Mouse (Mus musculus): Measurements from ENCODE around the gene Crb2.

The Crb2 gene

DNA sequence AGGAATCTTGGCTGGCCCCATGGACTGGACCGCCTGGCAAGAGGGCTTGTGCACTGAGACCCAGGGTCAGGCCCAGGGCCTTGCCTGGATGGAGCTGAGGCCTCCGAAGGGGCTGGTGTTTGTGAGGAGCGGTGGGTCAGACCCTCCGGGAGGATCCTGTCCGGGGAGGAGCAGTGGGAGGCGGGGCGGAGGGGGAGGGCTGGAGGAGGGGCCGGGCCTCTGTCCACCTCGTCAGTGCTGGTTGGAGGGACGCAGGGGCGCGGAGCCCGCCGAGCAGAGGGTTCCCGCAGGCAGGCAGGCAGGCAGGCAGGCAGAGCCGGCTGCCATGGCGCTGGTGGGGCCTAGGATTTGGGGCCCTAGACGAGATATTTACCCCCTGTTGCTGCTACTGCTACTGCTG is at the start of gene Crb2:
TSS of gene Crb2 (plus strand) at position 234 of the 400 bp plus-strand sequence.
- DNase-seq: no peak

DNA sequence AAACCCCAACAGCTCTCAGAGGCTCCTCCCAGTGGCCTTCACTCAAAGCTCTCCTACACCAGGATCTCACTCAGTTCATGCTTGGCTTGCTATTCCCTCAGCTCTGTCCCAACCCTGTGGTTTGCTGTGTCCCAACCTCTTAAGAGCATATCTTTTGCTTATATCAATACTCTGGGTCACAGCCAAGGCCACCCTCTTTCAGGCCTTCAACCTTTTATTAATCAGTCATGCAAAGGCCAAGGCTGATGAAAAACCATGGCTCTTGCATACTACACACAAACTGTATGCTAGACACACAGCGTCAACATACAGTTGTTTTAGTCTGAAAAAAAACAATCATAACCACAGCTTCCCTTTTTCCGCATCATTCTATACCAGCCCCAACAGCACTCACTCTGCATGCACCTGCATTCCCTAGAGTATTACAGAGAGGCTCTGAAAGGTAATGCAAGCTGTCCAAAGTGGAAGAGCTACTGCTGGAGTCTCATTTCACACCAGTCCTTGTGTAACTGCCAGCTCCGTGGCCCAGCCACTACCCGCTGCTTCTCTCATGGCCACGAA is 44.7 kb upstream of the Crb2 start:
- DNase-seq: no peak

DNA sequence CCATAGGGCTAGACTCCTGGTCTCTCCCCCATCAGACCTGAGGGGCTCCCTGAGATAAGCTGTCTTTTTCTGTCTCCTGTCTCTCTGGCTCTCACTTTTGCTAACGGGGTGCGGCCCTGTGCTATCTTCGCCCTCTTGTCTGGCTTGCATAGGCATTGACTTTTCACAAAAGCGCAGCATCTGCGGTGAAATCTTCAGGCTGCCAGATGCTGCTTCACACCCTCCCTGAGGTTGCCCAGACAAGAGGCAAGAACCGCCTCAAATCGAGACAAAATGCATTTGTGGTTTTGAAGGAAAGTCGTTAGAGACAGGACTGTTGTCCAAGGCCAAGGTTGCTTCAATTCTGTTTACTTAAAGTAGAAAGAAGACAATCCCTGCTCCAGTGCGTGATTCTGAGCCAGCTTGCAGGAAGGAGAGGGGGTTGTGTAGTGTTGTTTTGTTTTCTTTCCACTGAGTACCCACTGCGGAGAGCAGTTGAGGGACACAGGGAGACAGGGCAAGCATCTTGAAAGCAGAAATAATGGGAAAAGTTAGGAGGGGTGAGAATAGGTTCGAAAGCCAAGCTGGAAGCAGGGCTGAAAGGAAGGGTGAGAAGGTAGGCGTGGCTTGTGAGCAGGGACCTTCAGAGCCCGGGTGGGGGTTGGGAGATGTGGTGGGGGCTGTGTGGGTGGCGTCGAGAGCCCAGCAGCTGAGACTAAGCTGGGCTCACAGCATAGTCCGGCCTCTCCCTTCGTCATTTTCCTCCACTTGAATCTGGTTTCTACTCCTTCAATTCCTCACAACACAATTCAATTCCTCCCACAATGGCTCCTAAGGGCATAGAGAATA is 40.9 kb upstream of the Crb2 start:
- no peak for DNase-seq

DNA sequence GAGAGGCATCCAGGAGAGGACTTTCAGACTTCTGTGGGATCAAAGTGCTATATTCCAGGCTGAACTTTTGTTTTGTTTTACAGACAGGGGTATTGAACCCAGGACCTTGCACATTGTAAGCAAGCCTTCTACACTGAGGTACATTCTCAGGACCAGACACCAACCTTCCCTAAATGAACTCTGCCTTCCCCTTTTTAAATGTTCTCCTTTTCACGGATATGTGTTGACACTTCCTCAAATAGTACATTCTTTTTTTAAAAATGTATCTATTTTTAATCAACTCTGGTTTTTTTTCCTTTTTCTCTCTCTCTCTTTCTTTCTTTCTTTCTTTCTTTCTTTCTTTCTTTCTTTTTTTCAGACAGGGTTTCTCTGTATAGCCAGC is 40.3 kb upstream of the Crb2 start:
- DNase-seq: no peak

DNA sequence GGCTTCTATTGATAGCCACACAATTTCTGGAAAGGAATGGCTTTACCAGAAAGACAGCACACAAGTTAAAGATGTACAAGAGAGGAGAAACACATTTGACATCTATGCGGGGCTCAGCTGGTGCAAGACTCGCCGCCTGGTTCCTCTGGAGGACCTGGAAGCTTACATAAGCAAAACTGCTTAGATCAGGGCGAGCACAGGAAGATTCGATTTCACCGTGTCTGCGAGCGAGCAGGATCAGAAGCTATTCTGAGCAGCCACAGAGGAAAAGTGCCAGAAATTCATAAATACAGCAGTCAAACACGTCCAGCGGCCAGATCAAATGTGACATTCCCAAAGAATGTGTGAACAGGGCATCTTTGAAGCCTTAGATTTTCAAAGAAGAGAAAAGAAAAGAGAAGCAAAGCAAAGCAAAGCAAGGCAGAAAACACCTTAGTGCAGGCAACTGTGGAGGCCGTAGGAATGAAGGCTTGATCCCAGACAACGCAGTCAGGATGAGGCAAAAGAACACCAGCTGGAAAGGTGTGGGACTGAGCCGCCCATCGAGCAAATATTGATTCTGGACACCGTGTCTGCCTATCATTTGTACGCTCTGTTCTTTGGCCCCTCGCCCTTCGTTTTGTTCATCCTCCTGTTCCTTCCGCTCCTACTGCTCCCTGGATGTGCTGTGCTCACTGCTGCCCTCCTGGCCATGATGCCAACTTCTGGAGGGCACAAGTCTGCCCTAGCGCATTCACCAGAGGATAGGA is 34.1 kb upstream of the Crb2 start:
- DNase-seq: no peak

DNA sequence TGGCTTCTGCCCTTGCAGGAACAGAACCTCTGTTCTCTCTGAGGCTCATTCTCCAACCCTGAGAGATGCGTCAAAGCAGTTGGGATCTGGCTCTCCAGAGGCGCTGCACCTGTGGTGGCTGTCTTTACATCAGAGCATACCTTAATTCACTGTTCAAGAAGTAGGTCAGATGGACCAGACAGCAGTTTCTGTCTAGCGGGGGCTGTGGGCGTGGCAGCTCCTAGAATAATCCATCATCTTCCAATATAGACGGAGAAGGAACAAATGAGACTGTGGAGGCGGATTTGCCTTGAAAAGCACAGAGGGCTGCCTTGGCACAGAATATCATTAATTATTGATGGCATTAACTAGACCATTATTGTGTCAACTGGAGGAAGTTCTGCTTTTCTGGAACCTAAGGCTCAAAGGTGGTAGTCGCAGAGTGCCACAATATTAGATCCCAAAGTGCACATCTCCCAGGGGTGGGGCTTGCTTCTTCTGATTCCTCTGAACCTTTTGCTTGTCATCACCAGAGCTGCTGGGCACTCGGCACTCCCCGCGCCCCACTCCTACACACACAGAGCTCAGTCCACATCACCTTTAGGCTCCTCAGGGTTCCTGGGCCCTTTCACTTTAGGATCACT is 31.2 kb upstream of the Crb2 start:
- no peak for DNase-seq

DNA sequence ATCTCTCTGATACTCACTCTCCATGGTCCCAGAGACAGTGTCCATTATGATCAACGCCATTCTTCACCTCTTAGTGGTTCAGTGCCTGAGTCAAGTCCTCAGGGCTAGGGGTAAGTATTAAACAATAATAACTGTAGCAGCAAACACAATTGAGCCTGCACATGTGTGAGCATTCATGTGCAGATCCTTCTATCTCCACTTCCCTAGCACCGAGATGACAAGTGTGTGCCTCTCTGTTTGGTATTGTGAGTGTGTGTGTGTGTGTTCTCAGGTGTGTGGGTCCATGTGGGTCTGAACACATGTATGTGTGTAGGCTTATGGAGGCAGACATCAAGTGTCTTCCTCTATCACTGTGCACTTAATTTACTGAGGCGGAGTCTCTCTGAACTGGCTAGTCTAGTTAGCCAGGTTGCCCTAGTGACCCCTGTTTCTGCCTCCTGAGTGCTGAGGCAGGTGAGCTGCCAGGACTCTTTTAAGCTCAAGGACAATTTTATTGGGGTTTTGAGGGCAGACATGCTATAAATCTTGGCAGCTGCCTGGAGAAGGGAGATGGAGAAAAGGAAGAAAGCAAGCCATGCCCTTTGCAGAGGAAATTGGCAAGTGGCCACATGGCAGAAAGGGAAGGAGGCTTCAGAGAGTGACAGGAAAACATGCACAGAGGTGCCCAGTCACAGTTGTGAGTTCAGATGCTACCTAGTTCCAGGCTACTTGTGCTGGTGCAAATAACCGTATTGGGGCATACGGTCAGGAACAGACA is 29.6 kb upstream of the Crb2 start:
- DNase-seq: no peak

DNA sequence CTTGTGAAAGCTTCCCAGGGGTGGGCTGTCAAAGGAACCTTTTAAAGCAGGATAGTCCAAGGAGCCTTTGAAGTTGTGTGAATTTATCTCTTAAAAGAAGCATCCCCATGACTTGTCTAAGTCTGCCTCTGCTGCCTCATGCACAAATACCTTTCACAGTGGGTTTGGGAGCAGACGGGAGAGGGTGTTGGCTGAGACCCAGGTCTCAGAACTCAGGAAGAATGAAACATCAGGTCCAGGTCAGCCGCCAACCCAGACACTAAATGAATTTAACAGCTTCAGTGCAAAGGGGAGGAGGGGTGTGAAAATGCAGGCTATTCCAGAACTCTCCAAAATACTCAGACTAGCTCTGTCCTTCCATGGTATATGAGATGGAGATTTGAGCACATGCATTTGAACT is 28.1 kb upstream of the Crb2 start:
- no peak for DNase-seq

DNA sequence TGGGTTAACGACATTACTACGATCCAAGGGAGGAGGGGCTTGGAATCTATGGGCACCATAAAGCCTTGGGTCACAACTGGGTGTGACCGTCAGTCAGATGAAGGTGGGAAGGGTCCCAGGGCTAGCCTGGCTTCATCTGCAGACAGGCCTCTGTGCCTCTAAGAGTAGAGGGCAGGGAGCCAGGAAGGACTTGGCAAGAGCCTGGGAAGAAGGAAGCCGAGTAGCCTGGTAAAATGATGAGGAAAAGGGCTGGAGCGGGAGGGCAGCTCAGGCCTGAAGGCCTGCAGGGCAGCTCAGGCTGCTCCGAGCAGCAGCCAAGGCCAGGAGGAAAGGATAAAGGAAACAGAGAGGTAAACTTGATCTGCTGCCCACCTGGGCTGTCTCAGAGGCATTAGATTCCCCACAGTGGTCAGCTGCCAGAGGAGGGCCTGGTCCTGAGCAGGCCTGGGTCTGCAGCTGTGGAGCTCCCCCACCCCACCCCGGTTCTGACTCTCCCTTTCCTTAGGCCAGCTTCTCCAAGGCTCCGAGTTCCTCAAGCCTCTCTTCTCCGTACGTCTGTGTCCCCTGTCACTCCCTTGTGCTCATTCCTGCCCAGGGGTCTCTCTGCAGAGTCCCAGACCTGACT is 27.5 kb upstream of the Crb2 start:
- peak; percentile 58 for DNase-seq

DNA sequence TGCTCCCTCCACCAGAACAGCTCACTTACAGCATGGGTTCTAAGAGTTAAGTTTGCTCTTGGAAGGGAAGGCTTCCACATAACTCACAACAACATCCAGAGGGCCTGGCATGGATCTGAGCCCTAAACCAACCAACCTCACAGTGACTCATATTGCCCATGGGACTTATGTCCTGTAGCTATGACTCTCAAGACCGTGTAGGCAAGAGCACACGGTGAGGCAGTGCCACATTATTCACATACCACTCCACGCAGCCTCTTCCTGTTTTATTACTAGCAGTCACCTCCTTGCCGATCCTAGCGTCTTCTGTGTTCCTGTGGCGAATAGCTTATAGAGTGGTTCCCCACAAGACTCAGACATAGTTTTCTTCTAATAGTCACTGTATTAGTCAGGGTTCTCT is 26.7 kb upstream of the Crb2 start:
- DNase-seq: no peak

DNA sequence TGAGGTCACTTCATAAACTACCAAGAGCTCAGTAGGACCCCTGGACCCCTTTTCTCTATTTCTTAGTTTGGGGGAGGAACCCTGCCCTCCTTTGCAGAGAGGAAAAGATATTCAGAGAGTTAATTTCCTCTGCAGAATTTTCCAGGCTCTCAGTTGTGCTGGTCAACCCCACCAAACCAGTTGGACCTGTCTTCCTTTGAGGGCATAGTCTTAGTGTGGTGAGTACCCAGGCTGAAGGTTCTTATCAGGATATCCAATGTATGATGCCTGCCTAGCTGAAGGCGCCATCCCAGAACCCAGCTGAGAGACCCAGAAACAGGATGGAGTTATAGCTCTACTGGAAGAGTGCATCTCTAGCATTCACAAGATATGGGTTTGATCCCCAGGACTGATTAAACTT is 24.9 kb upstream of the Crb2 start:
- DNase-seq: no peak

DNA sequence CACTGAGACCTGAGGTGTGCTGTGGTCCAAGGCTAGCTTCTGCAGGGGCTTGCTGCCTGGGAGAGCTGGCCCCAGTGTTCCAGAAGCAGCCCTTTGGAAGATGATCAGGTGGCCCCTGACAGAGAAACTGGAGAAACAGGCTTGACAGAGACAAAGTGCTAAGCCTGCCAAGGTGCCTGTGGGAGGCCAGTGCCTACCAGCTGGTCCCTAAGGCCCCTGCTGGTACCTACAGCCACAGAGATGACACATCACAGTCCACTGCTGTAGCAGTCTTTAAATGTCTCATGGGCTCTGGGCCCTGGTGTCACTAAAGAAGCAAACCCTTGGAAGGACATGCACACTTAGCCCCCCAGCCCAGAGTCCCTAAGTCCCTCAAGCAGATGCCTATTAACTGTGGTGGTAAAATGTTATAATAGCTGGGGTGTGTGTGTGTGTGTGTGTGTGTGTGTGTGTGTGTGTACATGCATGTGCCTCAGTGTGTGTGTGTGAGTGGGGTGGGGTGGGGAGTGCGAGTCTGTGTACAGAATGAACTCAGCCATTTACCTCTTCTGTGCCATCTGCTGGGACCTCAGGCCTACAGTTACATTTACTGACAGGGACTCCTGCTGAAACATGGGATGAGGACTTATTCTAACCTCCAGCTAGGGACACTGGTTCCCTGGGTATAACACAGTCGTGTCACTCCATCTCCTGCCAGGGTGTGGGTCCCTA is 19.7 kb upstream of the Crb2 start:
- no peak for DNase-seq

DNA sequence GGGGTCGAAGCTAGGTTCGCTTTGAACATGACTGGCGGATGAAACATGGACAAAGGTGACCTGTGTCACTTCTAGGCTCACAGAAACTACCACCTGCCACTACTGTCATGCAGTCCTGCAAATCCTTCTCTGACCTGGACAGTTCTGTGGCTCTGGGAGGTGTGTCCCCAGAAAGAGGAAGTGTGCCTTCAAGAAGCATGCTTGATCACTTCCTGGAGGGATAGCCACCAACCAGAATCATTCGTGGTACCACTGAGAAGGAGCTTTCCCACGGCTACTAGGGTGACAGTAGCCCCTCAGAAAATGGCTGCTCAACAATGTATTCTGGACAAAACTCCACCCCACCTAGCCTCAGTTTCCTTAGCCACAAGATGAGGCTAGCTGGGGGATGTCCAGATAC is 19.0 kb upstream of the Crb2 start:
- DNase-seq: no peak

DNA sequence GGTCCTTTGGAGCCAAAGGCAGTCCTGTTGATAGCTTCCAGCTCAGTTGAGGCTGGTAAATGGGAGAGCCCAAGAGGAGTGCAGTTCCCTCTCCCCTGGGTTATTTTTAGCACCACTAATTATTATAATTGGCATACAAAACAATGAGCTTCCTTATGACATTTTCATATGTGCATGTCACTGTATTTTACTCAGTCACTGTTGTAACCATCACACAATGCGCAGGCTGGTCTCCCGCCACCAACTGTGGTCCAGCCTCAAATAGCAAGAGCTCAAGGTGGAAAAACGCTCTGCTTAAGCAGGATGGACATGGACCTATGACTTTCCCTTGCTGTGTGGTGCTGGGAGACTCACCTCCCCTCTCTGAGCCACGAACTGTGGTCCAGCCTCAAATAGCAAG is 18.3 kb upstream of the Crb2 start:
- DNase-seq: no peak

DNA sequence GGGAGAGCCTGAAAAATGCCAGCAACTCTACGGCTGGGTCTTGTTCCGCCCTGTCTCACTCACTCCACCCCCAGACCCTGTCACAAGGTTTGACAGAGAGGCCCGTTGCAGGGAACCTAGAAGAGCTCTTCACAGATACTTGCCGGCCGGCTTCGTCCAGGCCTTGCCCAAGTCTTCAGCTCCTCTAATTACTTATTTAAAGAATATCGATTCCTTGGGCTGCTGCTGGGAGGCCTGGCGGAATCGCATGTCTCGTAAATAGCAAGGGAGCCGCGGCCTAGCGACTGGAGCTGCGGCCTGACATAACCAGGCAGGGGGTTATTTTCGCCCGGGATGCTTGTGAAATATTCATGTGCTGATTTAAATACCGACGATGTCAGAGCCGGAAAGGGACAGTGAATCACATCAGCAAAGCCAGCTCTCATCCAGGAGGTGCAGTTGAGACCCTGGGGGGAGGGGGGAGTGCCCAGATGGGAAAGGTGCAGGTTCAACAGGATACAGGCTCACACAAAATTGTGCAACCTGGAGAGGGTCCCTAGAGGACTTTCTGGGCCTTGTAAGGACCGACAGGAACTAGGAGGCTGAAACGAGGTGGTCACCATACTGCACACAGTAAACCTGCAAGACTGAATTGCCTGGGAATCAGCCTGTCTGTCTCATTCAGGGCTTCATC is 17.6 kb upstream of the Crb2 start:
- DNase-seq: no peak

DNA sequence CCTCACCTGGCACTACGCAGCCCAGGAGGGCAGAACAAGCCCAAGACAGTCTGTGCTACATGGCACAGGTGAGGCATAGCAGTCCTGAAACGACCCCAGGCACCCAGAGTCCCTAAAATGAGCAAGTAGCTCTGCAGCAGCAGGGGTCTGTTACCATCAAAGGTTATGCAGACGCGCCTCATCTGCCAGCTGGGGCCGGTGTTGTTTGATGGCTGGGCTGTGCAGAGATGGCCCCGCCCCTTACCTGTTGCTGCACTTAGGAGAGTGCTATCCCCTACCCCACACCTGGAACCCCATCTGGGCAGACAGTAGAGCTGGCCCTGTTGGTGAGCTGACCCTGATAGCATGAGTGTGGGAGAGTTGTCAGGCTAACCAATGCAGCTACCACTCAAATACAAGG is 15.4 kb upstream of the Crb2 start:
- no peak for DNase-seq

DNA sequence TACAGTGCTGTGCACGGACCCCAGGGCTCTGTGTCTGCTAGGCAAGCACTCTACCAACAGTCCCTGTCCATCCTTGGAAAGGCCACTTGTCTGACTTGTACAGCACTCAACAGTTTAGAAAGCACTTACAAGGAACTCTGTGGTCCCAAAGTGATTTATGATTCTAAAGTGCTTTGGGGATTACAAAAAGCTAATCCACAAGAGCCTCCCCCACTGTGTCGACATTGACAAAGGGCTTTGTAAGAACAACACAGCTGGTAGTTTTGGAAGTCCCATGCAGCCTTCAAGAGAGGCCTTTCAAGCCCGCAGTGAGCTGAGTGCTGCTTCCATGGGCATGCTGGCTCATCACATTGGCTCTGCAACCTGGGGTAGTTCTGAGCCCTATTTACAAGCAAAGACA is 12.4 kb upstream of the Crb2 start:
- DNase-seq: no peak

DNA sequence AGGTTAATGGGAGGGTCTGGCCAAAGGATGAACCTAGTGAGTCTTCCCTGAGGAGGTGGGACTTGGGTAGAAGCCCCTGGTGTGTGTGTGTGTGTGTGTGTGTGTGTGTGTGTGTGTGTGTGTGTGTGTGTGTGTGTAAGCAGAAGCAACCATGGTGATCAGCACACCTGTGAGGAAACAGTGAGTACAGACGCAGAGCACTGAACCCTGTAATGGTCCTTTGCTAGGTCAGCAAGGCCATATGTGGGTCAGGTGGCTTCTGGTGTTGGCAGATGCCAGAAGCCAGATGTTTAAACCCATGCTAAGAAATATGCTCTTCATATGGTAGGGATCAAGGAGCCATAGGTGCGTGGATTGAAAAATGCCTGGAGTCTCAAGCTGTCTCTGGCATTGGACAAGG is 11.5 kb upstream of the Crb2 start:
- DNase-seq: no peak

DNA sequence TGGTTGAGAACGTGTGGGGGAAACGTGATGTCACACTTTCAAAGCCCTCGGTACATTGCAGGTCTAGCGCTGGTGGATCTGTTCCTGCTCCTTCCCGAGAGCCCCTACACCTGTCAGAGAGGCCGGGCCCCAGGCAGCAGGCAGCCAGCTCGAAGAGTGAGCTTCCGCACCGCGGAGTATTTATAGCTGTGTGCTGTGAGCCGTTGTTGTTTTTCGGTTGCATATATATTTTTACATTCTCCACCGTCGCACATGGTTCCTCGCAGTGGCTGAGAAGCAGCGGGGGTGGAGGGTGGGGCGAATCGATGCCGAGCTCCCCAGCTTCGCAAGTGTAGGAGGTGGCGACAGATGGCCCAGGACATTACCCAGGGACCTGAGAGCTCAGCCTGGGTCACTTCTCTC is 11.0 kb upstream of the Crb2 start:
- no peak for DNase-seq

DNA sequence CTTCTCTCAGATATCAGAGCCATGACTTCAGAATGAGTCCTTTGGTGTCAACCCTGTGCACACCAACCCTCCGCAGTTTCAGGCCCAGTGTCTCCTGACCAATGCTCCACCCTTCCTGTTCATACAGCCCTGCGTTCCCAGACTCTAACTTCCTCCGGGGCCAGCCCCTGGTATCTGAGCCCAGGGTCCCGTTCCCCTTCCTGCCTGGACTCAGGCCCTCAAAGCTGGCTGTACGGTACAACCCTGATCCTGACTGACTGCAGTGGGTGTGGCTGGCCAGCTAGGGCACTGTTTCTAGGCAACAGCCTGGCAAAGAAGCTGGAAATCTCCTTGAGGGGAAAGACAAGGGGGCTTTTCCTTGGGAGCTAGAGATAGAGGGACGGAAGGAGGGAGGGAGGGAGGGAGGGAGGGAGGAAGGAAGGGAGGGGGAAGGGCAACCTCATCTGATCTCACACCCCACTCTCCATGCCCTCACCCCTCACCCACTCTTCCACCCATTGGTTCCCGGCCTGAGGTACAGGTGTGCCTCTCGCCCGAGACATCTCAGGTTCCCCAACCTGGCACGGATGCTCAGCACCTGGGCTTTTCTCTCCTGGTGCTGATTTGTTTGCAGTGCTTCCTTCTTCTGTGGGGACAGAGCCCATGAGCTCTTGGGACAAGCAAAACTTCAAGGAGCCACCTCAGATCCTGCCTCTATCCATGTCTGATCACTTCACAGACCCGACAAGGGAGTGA is 9.9 kb upstream of the Crb2 start:
- no peak for DNase-seq

Measured in right cerebral cortex, postnatal 4 days (tissue).